Mouse (Mus musculus): ENCODE results near the gene Disp3.

The Disp3 gene

GRCm38 (mm10) chr4:148287476-148288054 lies at the start of gene Disp3:
Gene Disp3, minus strand, starts transcription at chr4:148287965.
- in situ Hi-C loops (cut with MboI; ENCODE audit: unreplicated experiment in 2 of 2): no loop called here

- in situ Hi-C loops (cut with MboI; ENCODE audit: unreplicated experiment in 2 of 2): no loop called here
Observed at GRCm38 (mm10) chr4:148330269-148330668, 42.5 kb upstream of the Disp3 start.

DNA sequence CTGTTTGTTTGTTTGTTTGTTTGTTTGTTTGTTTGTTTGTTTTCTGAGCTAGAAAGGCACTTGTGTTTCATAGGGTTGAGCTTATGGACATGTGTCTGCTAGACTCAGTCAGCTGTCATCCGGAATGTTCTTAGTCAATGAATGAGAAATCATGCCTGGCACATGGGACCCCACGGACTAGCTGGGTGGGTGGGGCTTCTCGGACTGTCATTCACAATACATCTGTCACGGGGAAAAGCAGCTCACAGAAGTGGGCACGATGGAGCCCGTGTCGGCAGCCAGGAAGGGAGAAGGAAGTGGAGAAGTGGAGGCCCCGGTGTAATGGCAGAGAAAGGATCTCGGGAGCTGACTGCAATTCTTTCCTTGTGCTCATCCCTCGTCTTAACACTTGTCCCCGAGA lies 41.7 kb upstream of the Disp3 start:
- in situ Hi-C loops (cut with MboI; ENCODE audit: unreplicated experiment in 2 of 2): no loop called here

DNA sequence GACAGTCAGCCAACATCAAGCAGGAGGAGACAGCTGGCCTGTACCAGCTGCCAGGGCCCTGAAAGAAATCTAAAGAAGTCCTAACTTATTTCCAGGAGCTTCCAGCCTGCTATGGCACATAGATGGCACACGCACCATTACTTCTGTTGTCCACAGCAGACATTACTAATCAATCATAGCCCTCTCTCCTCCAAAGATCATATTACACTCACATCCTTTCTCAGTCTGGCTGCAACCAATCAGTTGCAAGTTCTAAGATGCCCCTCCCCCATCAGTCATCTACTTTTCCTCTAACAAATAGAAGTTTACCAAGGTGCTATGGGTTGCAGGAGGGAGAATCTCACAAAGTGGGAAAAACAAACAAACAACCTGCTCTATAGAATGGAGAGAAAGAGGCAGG lies 40.5 kb upstream of the Disp3 start:
- in situ Hi-C loops (cut with MboI; ENCODE audit: unreplicated experiment in 2 of 2): no loop called here

DNA sequence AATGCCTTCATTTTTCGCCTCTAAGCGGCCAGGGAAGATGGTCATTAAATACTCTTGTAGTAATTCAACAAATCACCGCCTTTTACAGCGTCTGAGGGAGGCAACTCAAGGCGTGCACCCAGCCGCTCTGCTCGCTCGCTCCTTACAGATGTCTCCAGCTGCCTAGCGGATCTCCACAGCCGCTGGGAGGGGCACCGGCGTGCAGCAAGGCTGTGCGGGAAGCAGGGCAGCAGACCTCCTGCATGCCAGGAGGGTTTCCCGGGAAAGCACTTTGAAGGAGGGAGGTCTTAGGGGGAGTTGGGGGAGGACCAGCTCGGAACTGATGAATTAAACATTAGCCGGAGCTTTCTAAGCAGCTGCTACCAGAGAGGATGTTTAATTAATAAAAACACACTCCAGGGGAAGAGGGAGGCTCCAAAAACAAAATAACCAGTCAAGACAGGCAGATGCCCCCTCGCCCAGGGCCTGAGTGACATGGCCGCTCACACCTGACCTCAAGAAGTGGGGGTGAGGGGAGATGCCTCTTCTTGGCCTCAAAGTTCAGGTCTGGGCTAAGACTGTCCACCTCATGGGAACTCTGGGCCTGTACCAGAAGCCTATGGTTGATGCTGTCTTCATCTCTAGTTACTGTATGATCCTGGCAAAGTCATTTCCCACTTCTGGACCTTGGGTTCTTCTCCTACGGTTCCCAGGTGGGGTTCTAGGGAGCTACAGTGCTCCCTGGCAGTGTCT lies 39.7 kb upstream of the Disp3 start:
- in situ Hi-C loops (cut with MboI; ENCODE audit: unreplicated experiment in 2 of 2): no loop called here

DNA sequence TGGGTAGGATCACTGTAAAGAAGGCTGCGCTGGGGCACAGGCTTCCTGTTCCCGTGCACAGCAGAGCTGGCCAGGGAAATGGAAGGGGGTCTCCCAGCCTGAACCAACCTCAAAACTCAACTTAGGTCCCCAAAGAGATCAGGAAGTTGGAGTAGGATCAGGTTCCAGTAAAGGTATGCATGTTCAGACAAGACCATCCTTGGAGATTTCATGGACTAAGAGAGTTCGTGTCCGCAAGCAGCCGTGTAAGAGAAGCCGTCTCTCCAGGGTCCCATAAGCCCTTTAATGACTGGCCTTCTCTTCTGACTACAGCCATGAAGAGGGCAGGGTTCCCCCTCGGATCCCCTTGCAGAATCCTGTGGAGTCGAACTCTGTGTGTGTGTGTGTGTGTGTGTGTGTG lies 39.0 kb upstream of the Disp3 start:
- in situ Hi-C loops (cut with MboI; ENCODE audit: unreplicated experiment in 2 of 2): no loop called here

- in situ Hi-C loops (cut with MboI; ENCODE audit: unreplicated experiment in 2 of 2): no loop called here
Observed at GRCm38 (mm10) chr4:148325951-148326350, 38.2 kb upstream of the Disp3 start.

- in situ Hi-C loops (cut with MboI; ENCODE audit: unreplicated experiment in 2 of 2): no loop called here
Observed at GRCm38 (mm10) chr4:148325057-148325456, 37.3 kb upstream of the Disp3 start.

- in situ Hi-C loops (cut with MboI; ENCODE audit: unreplicated experiment in 2 of 2): no loop called here
Observed at GRCm38 (mm10) chr4:148322152-148322551, 34.4 kb upstream of the Disp3 start.

GRCm38 (mm10) chr4:148319366-148319765 lies 31.6 kb upstream of the Disp3 start:
- in situ Hi-C loops (cut with MboI; ENCODE audit: unreplicated experiment in 2 of 2): no loop called here

DNA sequence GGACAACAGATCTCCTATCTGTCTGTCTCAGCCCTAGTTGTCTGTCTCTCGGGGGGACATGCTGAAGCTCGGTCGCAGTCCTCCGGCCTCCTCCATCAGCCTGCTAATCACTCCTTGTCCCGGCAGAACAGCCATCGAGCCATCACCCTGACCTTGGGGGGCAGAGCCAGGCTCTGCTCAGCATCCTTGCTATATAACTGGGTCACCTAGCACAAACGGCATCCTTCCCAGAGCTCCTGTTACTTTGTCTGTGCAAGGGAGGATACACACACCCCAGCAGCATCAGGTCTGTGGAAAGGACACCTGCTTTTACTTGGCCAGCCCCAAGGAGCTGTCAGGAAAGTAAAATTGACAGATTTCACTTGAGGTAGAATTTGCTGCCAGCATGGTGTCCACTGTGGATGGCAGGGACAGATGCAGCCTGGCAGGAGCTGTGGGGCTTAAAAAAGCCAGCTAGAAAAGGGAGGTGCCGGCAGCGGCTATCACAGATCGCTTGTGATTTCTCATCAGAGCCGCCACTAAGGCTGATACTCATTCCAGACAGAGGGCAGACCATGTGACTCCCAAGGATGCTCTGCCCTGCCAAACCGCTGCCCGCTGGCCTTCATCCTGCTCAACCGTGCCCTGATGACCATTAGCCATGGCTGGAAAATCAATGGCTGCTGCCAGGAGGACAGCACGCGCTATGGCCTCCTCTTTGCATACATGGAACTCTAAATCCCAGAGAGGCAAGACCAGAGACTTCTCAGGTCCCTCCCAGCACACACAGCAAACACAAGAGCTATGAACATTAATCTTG lies 27.8 kb upstream of the Disp3 start:
- in situ Hi-C loops (cut with MboI; ENCODE audit: unreplicated experiment in 2 of 2): no loop called here

DNA sequence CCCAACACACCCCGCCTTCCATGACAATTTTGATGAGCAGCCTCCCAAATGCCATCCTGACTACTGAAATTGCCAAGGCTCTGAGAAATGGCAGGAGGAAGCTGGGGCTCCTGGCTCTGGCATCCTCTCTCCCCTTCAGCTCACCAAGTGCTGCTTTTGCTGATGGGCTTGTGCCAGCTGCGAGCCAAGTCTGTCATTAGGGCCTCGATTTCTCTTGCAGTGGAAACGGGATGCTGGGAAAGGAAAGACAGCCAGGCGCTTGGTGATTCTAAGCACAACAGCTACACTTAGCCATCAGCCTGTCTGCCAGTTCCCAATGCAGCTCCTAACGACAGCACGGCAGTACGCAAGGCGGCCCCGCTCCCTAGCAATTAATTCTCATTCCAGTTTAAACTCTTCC lies 26.6 kb upstream of the Disp3 start:
- in situ Hi-C loops (cut with MboI; ENCODE audit: unreplicated experiment in 2 of 2): no loop called here

DNA sequence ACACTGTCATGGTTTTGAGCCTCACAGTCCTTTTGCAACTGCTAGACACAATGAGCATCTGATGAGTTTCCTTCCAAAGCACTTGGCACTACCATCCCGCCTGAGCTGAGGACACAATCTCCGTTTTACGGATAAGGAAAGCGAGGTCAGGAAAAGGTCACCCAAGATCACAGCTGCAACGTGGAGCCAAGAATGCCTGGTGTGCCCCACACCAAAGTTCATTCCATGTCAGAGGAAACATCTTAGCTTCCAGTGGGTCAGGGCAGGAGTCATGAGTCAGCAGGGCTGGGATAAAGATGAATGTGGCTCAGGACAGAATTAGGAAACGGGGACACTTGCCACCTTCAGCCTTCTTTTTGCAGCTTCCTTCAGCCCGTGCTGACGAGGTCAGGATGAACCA lies 25.8 kb upstream of the Disp3 start:
- in situ Hi-C loops (cut with MboI; ENCODE audit: unreplicated experiment in 2 of 2): no loop called here

DNA sequence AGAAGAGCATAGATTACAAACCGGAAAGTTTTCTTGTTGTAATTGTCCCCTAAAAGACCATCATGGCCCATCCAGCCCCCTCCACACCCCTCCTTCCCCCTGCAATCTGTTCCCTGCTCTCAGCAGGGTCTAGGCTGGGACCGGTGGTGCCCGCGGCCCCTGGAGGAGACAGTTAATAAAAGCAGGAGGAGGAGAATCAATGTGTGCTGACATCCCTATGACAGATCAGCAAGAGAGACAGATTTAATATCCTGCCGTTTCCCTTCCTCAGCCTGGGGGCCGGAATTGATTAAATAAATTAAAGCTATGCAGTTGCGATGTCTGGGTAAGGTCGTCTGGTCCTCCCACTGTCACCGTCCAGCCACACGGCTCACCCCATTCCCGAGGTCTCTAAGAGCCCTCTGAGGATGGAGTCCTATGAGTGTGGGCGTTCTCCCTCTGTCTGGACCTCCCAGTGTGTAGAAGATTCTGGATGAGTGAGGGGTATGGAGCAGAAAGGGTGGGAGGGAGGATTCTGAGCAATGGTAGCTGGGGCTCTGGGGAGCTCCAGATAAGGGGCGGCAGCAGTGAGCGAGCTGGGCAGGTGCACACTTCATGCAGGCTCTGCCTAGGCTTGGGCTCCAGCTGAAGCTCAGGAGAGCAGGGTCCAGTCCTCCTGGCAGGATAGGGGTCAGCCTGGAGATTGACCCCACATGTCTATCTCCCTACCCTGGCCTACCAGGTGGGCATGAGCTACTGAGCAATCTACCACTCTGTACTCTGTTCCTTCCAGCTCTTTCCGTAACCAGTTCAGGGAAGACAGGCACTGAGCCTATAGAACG lies 24.7 kb upstream of the Disp3 start:
- in situ Hi-C loops (cut with MboI; ENCODE audit: unreplicated experiment in 2 of 2): no loop called here

- in situ Hi-C loops (cut with MboI; ENCODE audit: unreplicated experiment in 2 of 2): no loop called here
Observed at GRCm38 (mm10) chr4:148310845-148311244, 23.1 kb upstream of the Disp3 start.

DNA sequence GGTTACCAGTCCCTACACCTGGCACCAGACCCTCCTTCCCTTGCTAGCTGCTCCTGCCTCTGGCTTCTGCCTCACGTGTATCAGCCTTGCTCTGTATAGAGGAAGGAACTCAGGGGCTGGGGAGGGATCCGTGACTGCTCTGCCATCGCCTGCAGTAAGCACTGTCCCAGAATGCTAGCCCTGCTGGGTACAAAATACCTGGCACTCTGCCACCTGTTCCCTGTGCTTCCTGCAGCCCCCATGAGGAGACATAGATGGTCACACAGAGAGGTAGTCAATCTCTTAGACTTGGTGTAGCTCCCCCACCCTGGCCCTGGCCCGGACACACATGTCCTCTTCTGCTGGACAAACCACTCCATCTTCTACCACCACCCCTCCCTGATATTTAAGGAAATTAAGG lies 22.4 kb upstream of the Disp3 start:
- in situ Hi-C loops (cut with MboI; ENCODE audit: unreplicated experiment in 2 of 2): no loop called here

GRCm38 (mm10) chr4:148306406-148307083 lies 18.8 kb upstream of the Disp3 start:
- in situ Hi-C loops (cut with MboI; ENCODE audit: unreplicated experiment in 2 of 2): no loop called here

DNA sequence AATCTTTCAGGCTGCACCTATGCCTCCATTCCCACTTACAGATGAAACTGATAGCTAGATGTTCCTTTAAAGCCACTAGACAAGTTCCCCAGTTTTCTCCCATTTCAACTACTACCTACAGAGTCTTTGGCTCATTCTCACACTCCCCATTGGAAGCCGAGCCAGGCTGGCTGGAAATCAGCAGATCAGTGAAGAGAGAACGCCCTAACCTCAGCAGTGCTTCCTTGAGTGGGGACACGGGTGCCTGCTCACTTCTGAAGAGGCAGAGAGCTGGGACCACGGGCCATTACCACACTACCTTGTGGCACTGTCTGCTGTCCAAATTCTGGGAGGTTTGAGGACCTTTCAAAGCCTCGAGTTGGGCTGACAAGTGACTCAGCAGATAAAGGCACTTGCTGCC lies 11.0 kb upstream of the Disp3 start:
- in situ Hi-C loops (cut with MboI; ENCODE audit: unreplicated experiment in 2 of 2): no loop called here

- in situ Hi-C loops (cut with MboI; ENCODE audit: unreplicated experiment in 2 of 2): no loop called here
Observed at GRCm38 (mm10) chr4:148297640-148298039, 9.9 kb upstream of the Disp3 start.

DNA sequence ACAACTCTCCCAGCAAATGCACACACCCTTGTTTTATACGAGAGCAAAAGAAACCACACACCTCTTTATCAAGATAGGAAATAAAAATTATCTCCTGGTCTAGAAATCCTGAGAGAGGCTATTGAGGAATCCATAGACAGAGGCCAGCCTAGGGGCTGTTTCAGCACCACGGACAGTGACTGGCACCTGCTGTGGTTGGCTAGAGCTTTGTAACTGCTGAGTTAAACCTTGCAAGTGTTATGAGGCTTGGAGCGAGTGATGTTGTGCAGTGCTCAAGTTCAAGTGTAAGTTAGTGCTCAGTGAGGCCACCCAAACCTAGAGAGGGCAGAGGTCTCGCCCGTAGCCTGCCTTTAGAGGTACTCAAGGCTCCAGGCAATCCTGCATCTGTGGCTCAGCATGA lies 5.6 kb upstream of the Disp3 start:
- in situ Hi-C loops (cut with MboI; ENCODE audit: unreplicated experiment in 2 of 2): no loop called here

All from v-Abl transformed pro-B cells (cell line).